Mouse (Mus musculus): Measurements from ENCODE around the gene Gabra6. TPM values are rescaled to one million over a fixed set of nuclear protein-coding genes. Genes with fewer than 3 reads are reported as not detected.

Gabra6 gene
- polyA plus RNA-seq, 2 experiments = not detected

GRCm38 (mm10) chr11:42309086-42309485 is 11.8 kb downstream of the Gabra6 start:
- no peak overlapping the region for H3K4me2 ChIP-seq (ENCODE audit: low read depth)
- WGBS (ENCODE audit: insufficient replicate concordance) = 46% methylated on average over 2 of the region's 2 CpGs
- ATAC-seq (ENCODE audit: insufficient read depth) (no peak), DNase-seq (ENCODE audit: low read depth in 3 of 3, low spot score in 3 of 3) (no peak)
- no peaks in the 10 kb centered on the region for H3K27me3 ChIP-seq (ENCODE audit: control insufficient read depth, insufficient read depth, low read length)
- TF ChIP-seq EP300 (IDR thresholded peaks at IDR 0.05; ENCODE audit: low read depth) (no peak), CTCF (IDR thresholded peaks at IDR 0.05; ENCODE audit: low read depth) (no peak)
- no peak overlapping the region for H3K9ac ChIP-seq (replicated peaks)
- H3K9me3 ChIP-seq (ENCODE audit: control insufficient read depth, low read length) = no peaks in the 10 kb centered on the region
- no peaks in the 10 kb centered on the region for H3K36me3 ChIP-seq (replicated peaks; ENCODE audit: control insufficient read depth, insufficient read depth, low read depth)
- H3K27ac ChIP-seq = no peak overlapping the region
- H3K4me3 ChIP-seq (ENCODE audit: insufficient read depth in 1 of 2, low read depth in 2 of 2, low read length in 2 of 2) = no peak overlapping the region
- H3K4me1 ChIP-seq (replicated peaks; ENCODE audit: control insufficient read depth in 2 of 2, insufficient read depth in 2 of 2, low read length in 1 of 2) = no peaks in the 10 kb centered on the region

GRCm38 (mm10) chr11:42306095-42306494 is 14.8 kb downstream of the Gabra6 start:
- TF ChIP-seq CTCF (IDR thresholded peaks at IDR 0.05; ENCODE audit: low read depth) = no peak
- TF ChIP-seq EP300 (IDR thresholded peaks at IDR 0.05; ENCODE audit: low read depth) = no peak
- Histone ChIP-seq H3K4me1 (replicated peaks; ENCODE audit: control insufficient read depth in 2 of 2, insufficient read depth in 2 of 2, low read length in 1 of 2) (no peaks in the 10 kb centered on the region), H3K4me2 (ENCODE audit: low read depth) (no peak overlapping the region), H3K27me3 (ENCODE audit: control insufficient read depth, insufficient read depth, low read length) (no peaks in the 10 kb centered on the region), H3K9ac (replicated peaks) (no peak overlapping the region), H3K9me3 (ENCODE audit: control insufficient read depth, low read length) (no peaks in the 10 kb centered on the region), H3K27ac (no peak overlapping the region), H3K4me3 (ENCODE audit: insufficient read depth in 1 of 2, low read depth in 2 of 2, low read length in 2 of 2) (no peak overlapping the region), H3K36me3 (replicated peaks; ENCODE audit: control insufficient read depth, insufficient read depth, low read depth) (no peaks in the 10 kb centered on the region)
- DNase-seq (ENCODE audit: low read depth in 3 of 3, low spot score in 3 of 3) (no peak), ATAC-seq (ENCODE audit: insufficient read depth) (no peak)
- WGBS (ENCODE audit: insufficient replicate concordance) = 54% methylated on average over 1 of the region's 1 CpGs

- ATAC-seq (ENCODE audit: insufficient read depth) = no peak
- Histone ChIP-seq H3K9ac (replicated peaks) (no peak overlapping the region), H3K9me3 (ENCODE audit: control insufficient read depth, low read length) (no peaks in the 10 kb centered on the region), H3K4me3 (ENCODE audit: insufficient read depth in 1 of 2, low read depth in 2 of 2, low read length in 2 of 2) (no peak overlapping the region), H3K4me2 (ENCODE audit: low read depth) (no peak overlapping the region), H3K27me3 (ENCODE audit: control insufficient read depth, insufficient read depth, low read length) (no peaks in the 10 kb centered on the region), H3K27ac (no peak overlapping the region), H3K36me3 (replicated peaks; ENCODE audit: control insufficient read depth, insufficient read depth, low read depth) (no peaks in the 10 kb centered on the region), H3K4me1 (replicated peaks; ENCODE audit: control insufficient read depth in 2 of 2, insufficient read depth in 2 of 2, low read length in 1 of 2) (no peaks in the 10 kb centered on the region)
- no peak for DNase-seq (ENCODE audit: low read depth in 3 of 3, low spot score in 3 of 3)
- WGBS (ENCODE audit: insufficient replicate concordance) = 60% methylated on average over 3 of the region's 3 CpGs
- TF ChIP-seq EP300 (IDR thresholded peaks at IDR 0.05; ENCODE audit: low read depth) = no peak
- no peak for TF ChIP-seq CTCF (IDR thresholded peaks at IDR 0.05; ENCODE audit: low read depth)
These were observed 61.9 kb downstream of the Gabra6 start for GRCm38 (mm10) chr11:42258978-42259377.

Other genes with a start within 250 kb of the Gabra6 start
- 0.02 and 0.06 TPM in 2 replicates for gene Gabra1, start 138.1 kb downstream of the Gabra6 start, polyA plus RNA-seq (2012; rRNA removed)
- 0.05 and 0.14 TPM in 2 replicates for gene Gabra1, start 138.1 kb downstream of the Gabra6 start, polyA plus RNA-seq (2014; fragmentation: Nextera tagmentation; extraction: Ambion mirVana)
- 0.02 TPM in 1 of 2 replicates, not detected in the other for gene Gabrb2, start 98.7 kb upstream of the Gabra6 start, polyA plus RNA-seq (2012; rRNA removed)
- gene Gabrb2, start 98.7 kb upstream of the Gabra6 start, polyA plus RNA-seq (2014; fragmentation: Nextera tagmentation; extraction: Ambion mirVana) = 0.03 TPM in 1 of 2 replicates, not detected in the other

Measured in liver, embryonic 14.5 days (tissue).